Mouse (Mus musculus) myocyte (in vitro differentiated cells): ENCODE data around the gene Paqr6. TPM values are rescaled to one million over a fixed set of nuclear protein-coding genes. Genes with fewer than 3 reads are reported as not detected.
A peak's percentile ranks its signal among the peaks of the same experiment; 100 is the strongest.
"Not testable (repeated sequence)": the region's sequence is repeated elsewhere in the genome, so short reads cannot be mapped to it uniquely, and the experiment has no call there.

Experiments
- H3K27me3 ChIP-seq: one replicate; pipeline ENCODE4 v1.6.1; 2011; ENCODE audit not compliant: control insufficient read depth, insufficient read depth, insufficient read length
- H3K36me3 ChIP-seq: one replicate; pipeline ENCODE4 v1.6.1; 2011; ENCODE audit not compliant: control insufficient read depth, insufficient read depth
- H3K4me2 ChIP-seq: one replicate; pipeline ENCODE4 v1.6.1; 2011; ENCODE audit warnings: low read depth, control low read depth
- H3K4me3 ChIP-seq: one replicate; pipeline ENCODE4 v1.5.1; 2011; ENCODE audit warnings: mild to moderate bottlenecking, control low read depth, moderate library complexity
- H3K79me2 ChIP-seq: one replicate; pipeline ENCODE4 v1.6.1; 2011; ENCODE audit not compliant: control insufficient read depth, insufficient read depth
- H3ac ChIP-seq: one replicate; pipeline ENCODE4 v1.6.1; 2011; ENCODE audit not compliant: control insufficient read depth, insufficient read length
- CEBPB ChIP-seq: IDR thresholded peaks from 2 replicates; pipeline ENCODE4 v1.6.1; 2011; ENCODE audit warnings: mild to moderate bottlenecking, moderate library complexity; ENCODE audit not compliant: poor library complexity, insufficient read depth, severe bottlenecking
- E2F4 ChIP-seq: IDR thresholded peaks from one replicate; pipeline ENCODE4 v1.6.1; 2011; ENCODE audit warnings: mild to moderate bottlenecking, control low read depth, moderate library complexity; ENCODE audit not compliant: insufficient read depth
- MYOD1 ChIP-seq, 3 experiments: IDR thresholded peaks; one replicate each; pipeline ENCODE4 v1.6.1; 2011; ENCODE audit warnings: control low read depth in 2 of 3, low read depth in 2 of 3, mild to moderate bottlenecking in 2 of 3, moderate library complexity in 1 of 3; ENCODE audit not compliant: insufficient read length in 2 of 3, control insufficient read depth in 1 of 3
- MYOG ChIP-seq, 3 experiments: IDR thresholded peaks; one replicate each; pipeline ENCODE4 v1.6.1; 2011; ENCODE audit warnings: control low read depth in 2 of 3, low read depth in 2 of 3, mild to moderate bottlenecking in 2 of 3; ENCODE audit not compliant: insufficient read length in 2 of 3, control insufficient read depth in 1 of 3, insufficient read depth in 1 of 3
- POLR2A ChIP-seq: IDR thresholded peaks from one replicate; pipeline ENCODE4 v1.6.1; 2011; ENCODE audit warnings: low read depth, mild to moderate bottlenecking, control low read depth, moderate library complexity; ENCODE audit not compliant: insufficient read length
- POLR2AphosphoS2 ChIP-seq: IDR thresholded peaks from one replicate; pipeline ENCODE4 v1.6.1; 2011; ENCODE audit warnings: low read depth, control low read depth; ENCODE audit not compliant: insufficient read length
- REST ChIP-seq: IDR thresholded peaks from one replicate; pipeline ENCODE4 v1.6.1; 2011; ENCODE audit warnings: mild to moderate bottlenecking, control low read depth, moderate library complexity; ENCODE audit not compliant: insufficient read depth, insufficient read length
- SRF ChIP-seq: IDR thresholded peaks from one replicate; pipeline ENCODE4 v1.6.1; 2011; ENCODE audit warnings: low read depth; ENCODE audit not compliant: control insufficient read depth, insufficient read length
- TCF12 ChIP-seq: IDR thresholded peaks from one replicate; pipeline ENCODE4 v1.6.1; 2011; ENCODE audit warnings: mild to moderate bottlenecking, control low read depth; ENCODE audit not compliant: poor library complexity, insufficient read depth, severe bottlenecking
- USF1 ChIP-seq: IDR thresholded peaks from one replicate; pipeline ENCODE4 v1.6.1; 2011; ENCODE audit warnings: low read depth, mild to moderate bottlenecking, control low read depth, moderate library complexity
- polyA plus RNA-seq: library from polyadenylated mRNA; unstranded; fragments of >200 nt; fragmentation: generic; extraction: Trizol; gene quantifications from one replicate; pipeline ENCODE4 v1.2.1, GENCODE M21; 2012; ENCODE audit warnings: missing spikeins

The Paqr6 gene
- polyA plus RNA-seq, 1 experiment: not detected

GRCm38 (mm10) chr3:88361612-88362313 is 2.6 kb upstream of the Paqr6 start:
- Histone ChIP-seq H3K4me3 (no peak overlapping the region), H3K79me2 (no peaks in the 10 kb centered on the region), H3K27me3 (no peaks in the 10 kb centered on the region), H3ac (no peak overlapping the region), H3K4me2 (no peak overlapping the region), H3K36me3 (peaks cover 13% of the 10 kb centered on the region)
- TF ChIP-seq TCF12: no peak
- TF ChIP-seq USF1: no peak
- no peak for TF ChIP-seq MYOD1 (IDR thresholded peaks at IDR 0.05; ENCODE audit: control insufficient read depth in 1 of 3, insufficient read length in 2 of 3, low read depth in 2 of 3)
- TF ChIP-seq MYOG (IDR thresholded peaks at IDR 0.05; ENCODE audit: control insufficient read depth in 1 of 3, insufficient read depth in 1 of 3, insufficient read length in 2 of 3, low read depth in 2 of 3): no peak
- TF ChIP-seq REST: no peak
- TF ChIP-seq CEBPB: no peak
- no peak for TF ChIP-seq SRF
- no peak for TF ChIP-seq E2F4
- no peak for TF ChIP-seq POLR2A
- TF ChIP-seq POLR2AphosphoS2: no peak

GRCm38 (mm10) chr3:88363700-88364099 is 684 bp upstream of the Paqr6 start:
- no peak overlapping the region for H3K4me3 ChIP-seq
- TF ChIP-seq SRF: no peak

DNA sequence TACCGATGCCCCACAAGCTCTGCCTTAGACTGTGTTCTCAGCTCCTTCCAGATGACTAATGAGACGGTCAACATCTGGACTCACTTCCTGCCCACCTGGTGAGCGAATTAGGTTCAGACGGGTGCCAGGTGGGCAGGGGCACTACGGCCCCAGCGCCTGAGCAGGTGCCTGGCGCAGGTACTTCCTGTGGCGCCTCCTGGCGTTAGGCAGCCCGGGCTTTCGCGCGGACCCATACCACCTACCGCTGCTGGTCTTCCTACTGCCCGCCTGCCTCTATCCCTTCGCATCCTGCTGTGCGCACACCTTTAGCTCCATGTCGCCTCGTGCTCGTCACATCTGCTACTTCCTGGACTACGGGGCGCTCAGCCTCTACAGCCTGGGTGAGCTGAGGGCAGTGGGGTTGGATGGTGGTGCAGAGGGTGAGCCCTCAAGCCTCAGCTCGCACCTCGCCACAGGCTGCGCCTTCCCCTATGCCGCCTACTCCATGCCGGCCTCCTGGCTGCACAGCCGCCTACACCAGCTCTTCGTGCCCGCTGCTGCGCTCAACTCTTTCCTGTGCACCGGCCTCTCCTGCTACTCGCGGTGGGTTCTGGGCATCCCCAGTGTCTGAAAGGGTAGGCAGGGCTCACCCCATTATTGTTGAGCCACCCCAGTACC is 1.4 kb downstream of the Paqr6 start:
- Histone ChIP-seq H3K27me3 (no peaks in the 10 kb centered on the region), H3ac (no peak overlapping the region), H3K79me2 (no peaks in the 10 kb centered on the region), H3K4me2 (no peak overlapping the region), H3K4me3 (no peak overlapping the region), H3K36me3 (peaks cover 5% of the 10 kb centered on the region)
- TF ChIP-seq POLR2AphosphoS2: no peak

More at GRCm38 (mm10) chr3:88363700-88364099, 684 bp upstream of the Paqr6 start:
- Histone ChIP-seq H3ac (no peak overlapping the region), H3K79me2 (no peaks in the 10 kb centered on the region), H3K27me3 (no peaks in the 10 kb centered on the region), H3K36me3 (peaks cover 5% of the 10 kb centered on the region), H3K4me2 (no peak overlapping the region)

GRCm38 (mm10) chr3:88366830-88367428 is 2.5 kb downstream of the Paqr6 start:
- H3K27me3 ChIP-seq, H3K36me3 ChIP-seq, H3ac ChIP-seq, H3K4me3 ChIP-seq, H3K4me2 ChIP-seq, H3K79me2 ChIP-seq: not testable (repeated sequence)

- H3K4me3 ChIP-seq, H3K27me3 ChIP-seq, H3K36me3 ChIP-seq, H3K79me2 ChIP-seq, H3K4me2 ChIP-seq, H3ac ChIP-seq: not testable (repeated sequence)
Observed at GRCm38 (mm10) chr3:88367517-88367916, 3.1 kb downstream of the Paqr6 start.

- H3K4me3 ChIP-seq, H3K4me2 ChIP-seq, H3K27me3 ChIP-seq, H3ac ChIP-seq, H3K79me2 ChIP-seq, H3K36me3 ChIP-seq: not testable (repeated sequence)
Observed at GRCm38 (mm10) chr3:88368511-88368910, 4.1 kb downstream of the Paqr6 start.

DNA sequence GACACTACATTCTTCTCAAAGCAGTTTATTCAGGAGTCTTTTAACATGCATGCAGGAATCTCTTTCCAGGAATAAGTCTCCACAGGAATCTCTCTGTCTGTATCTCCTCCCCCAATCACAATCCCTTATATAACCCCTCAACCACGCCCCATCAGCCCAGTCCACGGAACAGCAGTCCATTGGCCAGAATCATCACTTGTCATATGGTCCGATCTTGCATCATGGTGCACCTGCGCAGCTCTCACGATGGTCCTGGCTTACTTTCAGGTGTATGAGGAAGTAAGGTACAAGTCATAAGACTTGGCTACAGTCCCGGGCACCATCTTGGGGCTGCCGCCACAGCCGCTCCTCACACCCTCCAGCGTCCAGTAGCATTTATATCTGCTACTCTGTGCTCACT is 8.3 kb downstream of the Paqr6 start, which contains the start of gene Bglap3:
TSS of gene Bglap3 (minus strand) at position 101 of the 400 bp plus-strand sequence.
- not testable (repeated sequence) for H3K4me2 ChIP-seq, H3K27me3 ChIP-seq, H3K36me3 ChIP-seq, H3K4me3 ChIP-seq, H3ac ChIP-seq, H3K79me2 ChIP-seq

- not testable (repeated sequence) for H3K4me3 ChIP-seq, H3K36me3 ChIP-seq, H3ac ChIP-seq, H3K79me2 ChIP-seq, H3K27me3 ChIP-seq
- peak overlapping the region; percentile 60 for H3K4me2 ChIP-seq
Observed at GRCm38 (mm10) chr3:88375750-88376626, 11.6 kb downstream of the Paqr6 start.

GRCm38 (mm10) chr3:88376644-88377043 is 12.3 kb downstream of the Paqr6 start:
- H3K27me3 ChIP-seq, H3K4me3 ChIP-seq, H3K36me3 ChIP-seq, H3K79me2 ChIP-seq, H3ac ChIP-seq: not testable (repeated sequence)
- peak overlapping the region; percentile 60 for H3K4me2 ChIP-seq
